Comparison of ENCODE assay signal across 8 mouse cellular contexts in the genomic region with DNA sequence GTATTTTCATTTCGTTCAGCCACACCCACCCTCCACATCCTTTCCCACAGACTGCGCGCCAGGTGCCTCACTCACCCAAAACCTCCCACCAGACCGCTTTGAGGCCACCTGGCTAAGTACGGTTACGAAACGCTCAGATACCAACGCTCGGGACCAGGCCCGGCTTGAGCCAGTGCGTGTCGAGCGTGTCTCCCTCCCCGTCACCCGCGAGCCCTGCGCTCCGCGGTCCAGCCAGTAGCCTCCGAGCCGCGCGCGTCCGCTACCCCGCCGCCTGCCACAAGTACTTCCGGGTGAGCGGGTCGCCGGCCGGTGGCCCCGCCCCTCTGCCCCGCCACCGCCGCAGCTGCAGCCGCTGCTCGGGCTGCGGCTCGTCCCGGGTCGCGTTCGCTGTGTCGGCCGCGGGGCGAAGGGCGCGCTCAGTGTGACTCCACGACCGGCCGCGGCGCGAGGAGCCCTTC. TPM values are rescaled to one million over a fixed set of nuclear protein-coding genes. Genes with fewer than 3 reads are reported as not detected.
DNase-seq lines count a peak whose midpoint lies in the region; ATAC-seq and TF ChIP-seq lines count a peak whose summit lies in the region.

No protein-coding gene starts in this region.

- no peaks in the 10 kb centered on the region for H3K79me2 ChIP-seq in CH12.LX (replicated peaks; ENCODE audit: control insufficient read depth, extremely low read depth, insufficient read depth, poor library complexity, severe bottlenecking)

- peak overlapping the region; percentile 67 for H3K9ac ChIP-seq in CH12.LX (ENCODE audit: insufficient read depth, low read depth)
- peak overlapping the region; percentile 89 for H3K9ac ChIP-seq in forebrain, embryonic 11.5 days (ENCODE audit: low read length)
- peak overlapping the region; percentile 84 for H3K9ac ChIP-seq in heart, embryonic 16.5 days (ENCODE audit: low read length)

- WGBS in forebrain, embryonic 11.5 days: 0% methylated on average over 49 of the region's 56 CpGs
- WGBS in heart, embryonic 16.5 days: under 1% methylated on average over 56 of the region's 56 CpGs

- dilution Hi-C loops in CH12.LX (cut with MboI; ENCODE audit: extremely low pct_ligation_motif_present, extremely low pct_unique_long_range_greater_than_20kb, low sequenced_read_pairs): no loop called here

- ATAC-seq in forebrain, embryonic 11.5 days (replicated peaks; ENCODE audit: low FRiP score): peak; percentile 97
- peak; percentile 87 for ATAC-seq in heart, embryonic 16.5 days (replicated peaks; ENCODE audit: extremely low read depth, insufficient read depth, low FRiP score)
- ATAC-seq in neutrophil, adult 5-6 weeks (ENCODE audit: extremely low read depth, insufficient number of reproducible peaks, low FRiP score, poor library complexity, severe bottlenecking): peak; percentile 86

- peaks cover 0 to 16% of the 10 kb centered on the region in 2 experiments; a peak in 2 of 4 replicates for H3K4me1 ChIP-seq in CH12.LX (ENCODE audit: control insufficient read depth in 1 of 2, insufficient read depth in 2 of 2)
- H3K4me1 ChIP-seq in forebrain, embryonic 11.5 days (replicated peaks; ENCODE audit: control insufficient read depth, insufficient read depth, low read length): 0 out of 2 replicates have a peak, but pooled peaks cover 8% of the 10 kb centered on the region
- H3K4me1 ChIP-seq in heart, embryonic 16.5 days (ENCODE audit: control insufficient read depth, insufficient read depth, low read length): peaks cover 28% of the 10 kb centered on the region

- TF ChIP-seq EP300 in CH12.LX (IDR thresholded peaks at IDR 0.05; ENCODE audit: low read length): no peak

- peak overlapping the region; percentile 72 to 91 (median 90) for H3K4me3 ChIP-seq in CH12.LX (replicated peaks in 1 of 3; ENCODE audit: low read depth in 2 of 3, low read length in 2 of 3, poor library complexity in 1 of 3)
- peak overlapping the region; percentile 78 for H3K4me3 ChIP-seq in forebrain, embryonic 11.5 days (ENCODE audit: low read depth, low read length)
- peak overlapping the region; percentile 84 for H3K4me3 ChIP-seq in heart, embryonic 16.5 days (ENCODE audit: low read length)

- no peaks in the 10 kb centered on the region for H3K27me3 ChIP-seq in CH12.LX (replicated peaks)
- no peaks in the 10 kb centered on the region for H3K27me3 ChIP-seq in forebrain, embryonic 11.5 days (ENCODE audit: control insufficient read depth, insufficient read depth, low read length)
- no peaks in the 10 kb centered on the region for H3K27me3 ChIP-seq in heart, embryonic 16.5 days (ENCODE audit: control insufficient read depth, insufficient read depth, low read length)

- TF ChIP-seq POLR2A in CH12.LX (IDR thresholded peaks at IDR 0.05; ENCODE audit: low read depth, low read length): peak; percentile 79

- peaks cover 0 to 12% of the 10 kb centered on the region in 2 experiments for H3K36me3 ChIP-seq in CH12.LX (replicated peaks in 1 of 2; ENCODE audit: control insufficient read depth in 1 of 2, insufficient read depth in 1 of 2, low read length in 1 of 2)
- no peaks in the 10 kb centered on the region for H3K36me3 ChIP-seq in forebrain, embryonic 11.5 days (ENCODE audit: control insufficient read depth, insufficient read depth, low read length)
- H3K36me3 ChIP-seq in heart, embryonic 16.5 days (ENCODE audit: control insufficient read depth, insufficient read depth): no peaks in the 10 kb centered on the region

- no peak for TF ChIP-seq CTCF in CH12.LX (conservative IDR thresholded peaks at IDR 0.05 in 1 of 2, IDR thresholded peaks at IDR 0.05 in 1 of 2; ENCODE audit: low read depth in 2 of 2, low read length in 2 of 2)

- DNase-seq in CH12.LX (ENCODE audit: extremely low read depth): peak; percentile 49
- peak; percentile 53 for DNase-seq in c-Kit-positive CD71-negative TER-119-negative erythroid progenitor cells, embryonic 14.5 days (ENCODE audit: low read depth)
- DNase-seq in forebrain, embryonic 11.5 days (ENCODE audit: low spot score): peak; percentile 91
- DNase-seq in kidney, postnatal 36 days: peak; percentile 90 to 95
- peak; percentile 88 to 89 for DNase-seq in lung, adult 18-20 months
- DNase-seq in thymus, adult 18-20 months: peak; percentile 65 to 68

- H3K27ac ChIP-seq in CH12.LX (ENCODE audit: insufficient read depth, low read depth): no peak overlapping the region
- H3K27ac ChIP-seq in forebrain, embryonic 11.5 days (ENCODE audit: low read depth, low read length): peak overlapping the region; percentile 74
- H3K27ac ChIP-seq in heart, embryonic 16.5 days (ENCODE audit: low read length): peak overlapping the region; percentile 96

- TF ChIP-seq RAD21 in CH12.LX (IDR thresholded peaks at IDR 0.05; ENCODE audit: low read depth, low read length): no peak

- peak overlapping the region; percentile 88 for H3K4me2 ChIP-seq in CH12.LX (ENCODE audit: insufficient read depth, low read depth, poor library complexity, severe bottlenecking)
- H3K4me2 ChIP-seq in forebrain, embryonic 11.5 days (ENCODE audit: low read depth, low read length, severe bottlenecking): peak overlapping the region; percentile 82
- peak overlapping the region; percentile 92 for H3K4me2 ChIP-seq in heart, embryonic 16.5 days (ENCODE audit: low read depth, low read length)

- in situ Hi-C loops in CH12.LX (cut with MboI; ENCODE audit: low pct_ligation_motif_present, low pct_unique_long_range_greater_than_20kb, low sequenced_read_pairs): no loop called here

- H3K9me3 ChIP-seq in CH12.LX (replicated peaks; ENCODE audit: low read length): no peaks in the 10 kb centered on the region
- no peaks in the 10 kb centered on the region for H3K9me3 ChIP-seq in forebrain, embryonic 11.5 days (ENCODE audit: control insufficient read depth, low read length)
- no peaks in the 10 kb centered on the region for H3K9me3 ChIP-seq in heart, embryonic 16.5 days (replicated peaks; ENCODE audit: control insufficient read depth, low read length)

TF ChIP-seq in CH12.LX, 34 proteins besides CTCF, POLR2A, EP300 and RAD21:
- no peak for TF ChIP-seq ETS1 (conservative IDR thresholded peaks at IDR 0.05; ENCODE audit: low read depth, low read length)
- TF ChIP-seq CHD2 (IDR thresholded peaks at IDR 0.05; ENCODE audit: low read length): peak; percentile 38; the same call in 1 of the 2 replicates
- TF ChIP-seq MAZ (IDR thresholded peaks at IDR 0.05; ENCODE audit: low read depth, low read length): peak; percentile 26; the same call in 1 of the 2 replicates
- no peak for TF ChIP-seq IRF4 (IDR thresholded peaks at IDR 0.05; ENCODE audit: low read depth, low read length)
- TF ChIP-seq SIN3A (IDR thresholded peaks at IDR 0.05; ENCODE audit: low read length): peak; percentile 86
- peak; percentile 24; the same call in 1 of the 2 replicates for TF ChIP-seq MXI1 (IDR thresholded peaks at IDR 0.05; ENCODE audit: low read depth, low read length)
- no peak for TF ChIP-seq MAFK (IDR thresholded peaks at IDR 0.05; ENCODE audit: insufficient replicate concordance, low read length)
- no peak for TF ChIP-seq UBTF (IDR thresholded peaks at IDR 0.05; ENCODE audit: low read depth, low read length)
- TF ChIP-seq TBP (conservative IDR thresholded peaks at IDR 0.05; ENCODE audit: low read depth, low read length): no peak
- peak; percentile 66 for TF ChIP-seq NELFE (IDR thresholded peaks at IDR 0.05; ENCODE audit: low read depth, low read length)
- TF ChIP-seq ZMIZ1 (IDR thresholded peaks at IDR 0.05; ENCODE audit: low read depth, low read length): no peak; the same call in 1 of the 2 replicates
- no peak for TF ChIP-seq PAX5 (IDR thresholded peaks at IDR 0.05; ENCODE audit: low read length)
- no peak for TF ChIP-seq JUND (conservative IDR thresholded peaks at IDR 0.05; ENCODE audit: low read depth, low read length)
- no peak for TF ChIP-seq MYC (IDR thresholded peaks at IDR 0.05; ENCODE audit: low read depth, low read length)
- peak; percentile 69; the same call in 1 of the 2 replicates for TF ChIP-seq TCF12 (IDR thresholded peaks at IDR 0.05; ENCODE audit: low read depth, low read length)
- TF ChIP-seq ELF1 (IDR thresholded peaks at IDR 0.05; ENCODE audit: low read depth, low read length): peak; percentile 76
- TF ChIP-seq GABPA (IDR thresholded peaks at IDR 0.05; ENCODE audit: insufficient replicate concordance, low read depth, low read length): no peak
- 0 out of 2 replicates have a peak, but pooled peaks have one; percentile 34 for TF ChIP-seq NRF1 (IDR thresholded peaks at IDR 0.05; ENCODE audit: low read depth, low read length)
- no peak; the same call in 1 of the 2 replicates for TF ChIP-seq BHLHE40 (IDR thresholded peaks at IDR 0.05; ENCODE audit: low read depth, low read length)
- no peak for TF ChIP-seq ZC3H11A (IDR thresholded peaks at IDR 0.05; ENCODE audit: low read depth, low read length)
- TF ChIP-seq KAT2A (IDR thresholded peaks at IDR 0.05; ENCODE audit: insufficient replicate concordance, low read length): peak; percentile 39; the same call in 1 of the 2 replicates
- TF ChIP-seq RCOR1 (conservative IDR thresholded peaks at IDR 0.05; ENCODE audit: low read depth, low read length): no peak; the same call in 1 of the 2 replicates
- no peak for TF ChIP-seq E2F4 (IDR thresholded peaks at IDR 0.05; ENCODE audit: insufficient replicate concordance, low read depth, low read length)
- TF ChIP-seq MAX (IDR thresholded peaks at IDR 0.05; ENCODE audit: low read length): peak; percentile 11; the same call in 1 of the 2 replicates
- TF ChIP-seq CHD1 (IDR thresholded peaks at IDR 0.05; ENCODE audit: low read depth, low read length): 0 out of 2 replicates have a peak, but pooled peaks have one; percentile 42
- TF ChIP-seq HCFC1 (IDR thresholded peaks at IDR 0.05; ENCODE audit: low read depth, low read length): peak; percentile 75

RNA-seq across cellular contexts. Expression of gene Lrrfip2, which starts 0.4 kb away (rescaled TPM):
- total RNA-seq in CH12.LX (2012; rRNA removed) (22.4 and 25.2 TPM in 2 replicates), CH12.LX (2014; rRNA removed) (16.6 and 22.9 TPM in 2 replicates)
- 30.9 and 38.7 TPM in 2 replicates for polyA plus RNA-seq in CH12.LX (2012; ENCODE audit: insufficient read length, low read depth)
- 44.3 and 50.6 TPM in 2 replicates for polyA plus RNA-seq in forebrain, embryonic 11.5 days (2014; fragmentation: Nextera tagmentation; extraction: Ambion mirVana)
- polyA plus RNA-seq in heart, embryonic 16.5 days (2015; fragmentation: Nextera tagmentation; extraction: Ambion mirVana): 74.8 and 76.9 TPM in 2 replicates
- 95.8 and 97.4 TPM in 2 replicates for total RNA-seq in neutrophil, adult 5-6 weeks (2017)
